Mouse (Mus musculus) neutrophil, adult 5-6 weeks (primary cell): ENCODE results near the gene Chac1. TPM values are rescaled to one million over a fixed set of nuclear protein-coding genes. Genes with fewer than 3 reads are reported as not detected.

ENCODE experiments used
- ATAC-seq: fragments of 151-379, 151-347 bp; 2 replicates; pipeline ENCODE4 v1.8.0; 2017; ENCODE audit warnings: mild to moderate bottlenecking, moderate TSS enrichment; ENCODE audit not compliant: insufficient number of reproducible peaks, poor library complexity, low FRiP score, severe bottlenecking; ENCODE audit errors: extremely low read depth
- total RNA-seq: library from RNA; stranded (forward); fragments of 200-1000 nt; gene quantifications from 2 replicates; pipeline ENCODE4 v1.2.3, GENCODE M21; 2017

The Chac1 gene
- total RNA-seq: 18.5 and 18.9 TPM in 2 replicates

DNA sequence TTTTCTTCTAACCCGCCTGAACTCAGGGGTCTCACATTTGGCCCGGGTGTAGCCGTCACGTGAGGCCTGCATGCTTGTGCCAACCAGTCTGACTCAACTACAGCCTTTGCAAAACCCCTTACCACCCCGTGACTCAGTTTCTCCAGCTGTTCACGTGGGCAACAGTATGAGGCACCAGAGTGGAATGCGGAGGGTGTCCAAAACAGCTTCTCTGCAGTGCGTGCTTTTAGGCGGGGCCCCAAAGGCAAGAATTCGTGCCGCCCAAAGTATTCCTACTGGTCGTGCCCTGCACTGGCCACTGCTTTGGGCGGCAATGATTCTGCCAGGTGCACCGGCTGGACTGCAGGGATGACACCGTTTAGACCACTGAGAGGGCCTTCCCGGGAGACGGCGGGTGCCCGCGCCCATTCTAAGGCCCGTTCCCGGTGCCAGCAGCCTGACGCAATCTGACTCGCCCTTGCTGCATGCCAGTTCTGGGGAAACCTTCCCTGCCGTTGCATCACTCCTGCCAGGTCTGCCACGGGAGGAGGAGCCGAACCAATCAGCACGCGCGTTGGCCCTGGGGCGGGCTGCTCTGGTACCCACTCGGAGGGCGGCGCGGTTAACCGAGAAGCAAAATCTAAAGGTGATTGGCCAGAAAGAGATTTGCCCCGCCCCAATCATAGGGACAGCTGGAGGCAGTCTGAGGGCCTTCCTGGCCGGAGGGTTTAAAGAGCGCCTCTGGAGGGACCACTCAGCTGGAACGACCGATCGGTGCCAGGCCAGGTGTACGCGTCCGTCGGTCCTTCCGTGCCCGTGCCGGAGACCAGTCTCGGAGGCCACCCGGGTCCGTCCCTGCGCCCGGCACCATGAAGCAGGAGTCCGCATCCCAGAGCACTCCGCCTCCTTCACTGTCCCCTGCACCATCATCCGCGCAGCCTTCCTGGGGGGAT is at the start of gene Chac1:
Gene Chac1 (plus strand): TSS at position 675 of the 932 bp plus-strand sequence.
- ATAC-seq: peak; percentile 84

DNA sequence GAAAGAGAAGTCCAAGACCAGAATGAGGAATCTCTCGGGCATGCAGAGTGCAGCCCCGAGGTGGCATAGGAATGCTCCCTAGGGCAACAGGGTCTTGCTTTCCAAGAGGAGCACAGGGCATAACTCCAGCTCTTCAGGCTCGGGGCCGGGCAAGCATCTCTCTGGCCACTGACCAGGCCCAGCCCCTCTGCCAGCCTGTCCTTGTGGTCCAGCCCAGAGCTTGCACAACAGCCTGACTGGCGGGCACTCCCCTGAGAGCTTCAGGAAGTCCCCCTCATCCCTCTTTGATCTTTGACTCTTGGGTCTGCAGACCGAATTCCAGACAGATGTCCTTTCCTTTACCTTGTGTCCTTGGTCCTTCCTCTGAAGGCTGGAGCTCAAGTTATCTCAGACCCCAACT is 48.2 kb upstream of the Chac1 start:
- no peak for ATAC-seq

DNA sequence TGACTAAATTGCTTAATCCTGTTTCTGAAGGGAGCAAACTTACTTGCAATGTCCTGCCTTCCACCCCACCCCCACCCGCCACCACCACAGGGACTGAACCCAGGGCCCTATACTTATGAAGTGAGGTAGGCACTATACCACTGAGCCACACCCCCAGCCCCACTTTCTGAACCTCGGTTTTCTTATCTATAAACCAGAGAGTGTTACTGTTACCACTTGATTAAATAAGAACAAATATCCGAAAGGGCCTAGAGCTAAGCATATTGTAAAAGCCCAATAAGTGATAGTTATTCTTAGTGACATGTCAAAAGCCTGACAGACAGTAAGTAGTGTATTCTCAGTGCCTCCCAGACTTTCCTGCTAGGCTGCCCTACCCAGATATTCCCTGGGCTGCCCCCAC is 46.6 kb upstream of the Chac1 start:
- no peak for ATAC-seq

DNA sequence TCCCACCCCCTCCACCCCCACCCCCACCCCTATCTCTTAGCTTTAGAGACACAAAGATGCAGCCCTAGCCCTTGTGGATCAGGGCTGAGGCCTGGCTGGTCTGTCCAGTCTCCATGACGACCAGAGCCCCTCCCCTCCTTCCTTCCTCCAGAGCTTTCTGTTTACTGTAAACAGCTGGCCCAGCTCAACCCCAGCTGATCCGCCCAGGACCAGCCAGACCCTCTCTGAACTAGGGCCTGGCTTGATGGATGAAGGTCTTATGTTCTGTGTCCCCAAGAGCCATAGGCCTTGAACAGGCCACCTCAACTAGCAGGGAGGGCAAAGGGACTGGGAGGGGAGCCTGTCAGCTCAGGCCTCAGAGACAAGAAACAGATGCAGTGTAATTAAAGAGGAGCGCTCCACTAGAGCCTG is 46.2 kb upstream of the Chac1 start:
- no peak for ATAC-seq

DNA sequence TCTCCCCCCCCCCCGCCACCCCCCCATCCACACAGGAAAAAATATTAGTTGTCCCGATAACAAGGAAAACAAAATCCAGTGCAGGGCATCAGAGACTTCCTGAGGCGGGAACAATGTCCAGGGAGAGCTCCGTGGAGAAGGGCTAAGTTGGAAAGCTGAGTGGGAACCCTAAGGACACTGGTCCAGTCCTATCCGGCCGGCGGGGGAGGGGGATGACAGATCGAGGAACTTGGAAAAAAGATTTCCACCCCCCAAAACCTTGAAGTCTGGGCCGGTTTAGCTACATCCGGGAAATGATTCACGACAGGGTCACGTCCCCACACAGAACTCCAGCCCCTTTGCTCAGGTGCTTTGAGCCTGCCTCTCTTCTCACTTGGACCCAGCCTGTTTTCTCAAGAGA is 39.5 kb upstream of the Chac1 start:
- ATAC-seq: no peak

DNA sequence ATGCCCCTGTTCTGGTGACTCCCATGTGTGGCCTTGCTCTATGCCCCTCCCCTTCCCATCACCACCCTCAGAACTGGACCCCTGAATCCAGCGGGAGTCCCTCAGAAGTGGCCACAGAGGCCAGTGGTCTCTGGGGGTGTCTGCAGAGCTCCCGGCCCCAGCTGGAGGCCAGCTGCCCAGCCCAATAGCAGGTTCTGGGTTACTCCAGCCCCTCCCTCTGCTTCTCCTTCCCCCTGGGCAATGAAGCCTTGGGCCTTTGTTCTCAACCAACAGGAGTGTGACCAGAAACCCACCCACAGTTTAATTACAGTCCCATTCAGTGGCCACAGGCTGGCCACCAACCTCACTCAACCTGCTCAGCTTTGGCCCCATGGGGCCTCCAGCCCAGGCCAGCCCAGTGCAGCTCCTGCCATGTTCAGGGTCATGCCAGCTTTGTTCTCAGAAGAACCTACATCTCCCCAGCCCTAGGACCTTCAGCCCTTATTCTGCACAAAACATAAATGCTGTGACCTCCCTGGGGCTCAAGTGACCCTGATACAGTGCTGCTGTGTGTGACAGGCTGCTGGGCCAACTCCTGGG is 38.6 kb upstream of the Chac1 start:
- ATAC-seq: no peak

DNA sequence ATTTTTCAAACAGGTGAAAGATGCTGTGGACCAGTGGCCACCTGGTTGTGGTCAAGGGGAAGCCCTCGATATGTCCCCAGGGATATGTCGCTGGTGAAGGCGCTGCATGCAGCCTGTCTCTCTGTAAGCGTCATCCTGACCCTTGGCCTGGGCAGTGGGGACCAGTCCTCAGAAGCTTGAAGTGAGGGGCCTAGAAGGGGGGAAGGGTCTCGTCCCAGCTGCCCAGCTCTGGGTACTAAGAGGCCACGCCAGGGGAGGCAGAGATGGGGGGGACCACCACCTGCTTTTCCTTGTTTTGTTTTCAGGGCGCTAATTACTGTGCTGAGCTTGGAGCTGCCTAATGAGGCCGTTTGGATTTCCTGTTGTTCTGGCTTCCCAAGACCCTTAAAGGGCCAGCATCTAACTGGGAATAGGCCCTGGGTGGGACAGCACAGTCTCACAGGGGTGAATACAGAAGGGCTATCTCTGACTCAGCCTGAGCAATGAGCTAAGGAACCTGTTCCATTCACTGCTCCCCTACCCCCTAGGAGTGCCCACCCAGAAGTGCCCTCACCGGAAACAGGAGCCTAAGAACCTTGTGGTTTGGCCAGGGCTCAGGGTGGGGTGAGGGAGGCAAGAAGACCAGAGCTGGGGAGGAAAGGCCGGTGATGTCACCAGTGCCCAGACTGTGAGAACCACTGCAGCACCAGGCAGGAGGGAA is 37.1 kb upstream of the Chac1 start:
- no peak for ATAC-seq

DNA sequence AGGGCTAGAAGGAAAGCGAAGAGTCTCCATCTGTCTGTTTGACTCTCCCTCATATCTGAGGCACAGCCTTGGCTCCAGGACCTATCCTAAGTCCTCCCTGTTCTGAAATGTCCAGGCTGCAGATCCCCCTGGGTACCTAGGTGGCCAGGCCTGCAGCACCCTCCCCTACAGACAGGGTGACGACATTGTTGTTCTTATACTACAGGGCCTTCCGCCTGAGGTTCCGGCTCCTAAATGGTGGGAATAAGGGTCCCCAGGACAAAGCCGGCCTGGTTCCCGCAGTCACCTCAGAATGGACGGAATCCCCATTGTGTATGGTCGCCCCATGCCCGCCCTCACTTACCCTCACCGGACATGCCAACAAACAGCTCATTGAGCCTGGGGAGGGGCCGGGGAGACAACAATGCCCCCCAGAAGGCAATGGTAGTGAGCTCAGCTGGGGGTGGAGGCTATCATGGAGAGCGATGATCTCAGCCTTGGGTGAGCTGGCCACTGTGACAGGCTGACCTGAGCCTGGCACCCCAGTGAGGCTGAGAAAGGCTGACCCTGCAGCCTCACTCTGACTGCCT is 36.2 kb upstream of the Chac1 start:
- ATAC-seq: no peak

DNA sequence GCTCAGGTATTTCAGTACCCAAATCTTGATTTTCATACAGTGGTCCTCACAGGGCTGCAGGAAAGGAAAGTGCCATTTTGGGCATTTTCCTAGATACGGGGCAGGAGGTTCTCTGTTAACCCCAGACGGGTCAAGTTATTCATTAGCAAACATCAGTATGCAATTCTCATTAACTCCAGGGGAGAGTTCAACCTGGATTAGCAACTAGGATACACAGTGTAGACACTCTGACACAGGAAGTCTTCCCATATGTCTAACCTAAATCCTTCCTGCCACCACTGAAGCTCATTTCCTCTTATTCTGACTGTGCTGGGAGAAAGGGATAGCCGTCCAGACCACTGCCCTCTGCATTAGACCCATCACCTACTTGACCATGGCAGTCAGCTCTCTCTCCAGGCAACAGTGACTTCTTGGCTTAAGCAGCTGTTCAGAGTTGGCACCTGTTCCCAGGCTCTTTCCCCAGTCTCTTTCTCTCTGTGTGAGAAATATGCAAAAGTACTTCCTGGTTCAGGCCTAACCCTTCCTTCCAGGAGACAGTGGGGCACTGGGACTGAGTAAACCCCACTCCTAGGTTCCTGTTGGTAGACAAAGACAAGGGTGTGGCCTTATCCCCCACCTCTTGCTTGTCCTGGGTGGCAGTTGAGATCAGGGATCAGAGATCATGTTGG is 32.9 kb upstream of the Chac1 start:
- ATAC-seq: no peak

DNA sequence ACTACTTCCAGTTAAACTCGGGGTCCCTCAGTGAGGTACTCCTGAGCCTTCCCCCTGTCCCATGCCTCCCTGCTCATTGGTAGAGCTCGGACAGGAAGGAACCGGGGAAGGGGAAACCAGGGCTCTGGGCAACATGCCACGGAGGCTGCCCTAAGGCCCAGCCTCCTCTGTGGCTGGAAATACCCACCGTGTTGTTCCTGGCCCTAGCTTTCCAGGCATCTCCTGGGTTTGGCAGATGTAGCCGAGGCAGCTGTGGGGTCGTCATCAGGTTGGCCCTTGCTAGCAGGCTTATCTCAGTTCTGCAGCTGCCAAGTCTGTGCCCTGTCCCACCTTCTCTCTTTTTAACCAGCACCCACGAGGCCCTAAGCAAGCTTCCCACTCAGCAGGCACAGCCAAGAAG is 30.5 kb upstream of the Chac1 start:
- ATAC-seq: no peak

DNA sequence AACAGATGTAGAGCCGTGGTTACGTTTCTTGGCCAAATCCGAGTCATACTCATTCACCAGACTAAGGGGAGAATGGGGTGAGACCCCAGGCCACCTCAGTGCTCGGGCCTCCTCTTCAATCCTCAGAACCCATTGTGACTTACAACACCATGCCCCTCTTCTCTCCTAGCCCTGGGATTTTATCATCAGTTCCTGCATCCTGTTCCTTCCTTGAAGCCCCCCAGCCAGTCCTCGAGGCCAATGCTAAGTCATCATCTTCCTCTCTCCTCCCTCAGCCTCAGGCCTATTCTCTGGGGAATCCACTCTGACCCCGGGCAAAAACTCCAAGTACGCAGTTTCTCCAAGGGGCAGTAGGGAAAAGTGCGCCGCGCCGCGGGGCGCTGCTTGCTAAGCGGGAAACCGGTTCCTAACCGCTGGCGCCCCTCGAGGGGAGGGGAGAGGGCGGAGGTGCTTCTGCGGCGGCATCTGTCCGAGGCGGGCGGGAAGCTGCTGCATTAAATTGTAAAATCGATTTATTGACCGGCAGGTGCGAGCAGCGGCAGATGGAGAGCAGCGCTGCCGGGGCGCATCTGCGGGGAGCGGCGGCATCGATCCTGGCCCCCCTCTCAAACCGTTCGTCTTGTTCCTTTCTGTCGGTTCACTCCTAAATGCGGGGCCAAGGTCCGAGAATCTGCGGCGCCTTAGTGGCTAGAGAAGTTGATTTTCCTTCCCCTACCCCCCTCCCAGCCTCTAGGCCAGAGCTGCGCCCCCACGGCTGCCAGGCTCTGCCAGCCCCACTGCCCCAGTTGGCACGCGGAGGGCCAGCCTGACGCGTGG is 29.1 kb upstream of the Chac1 start:
- no peak for ATAC-seq

DNA sequence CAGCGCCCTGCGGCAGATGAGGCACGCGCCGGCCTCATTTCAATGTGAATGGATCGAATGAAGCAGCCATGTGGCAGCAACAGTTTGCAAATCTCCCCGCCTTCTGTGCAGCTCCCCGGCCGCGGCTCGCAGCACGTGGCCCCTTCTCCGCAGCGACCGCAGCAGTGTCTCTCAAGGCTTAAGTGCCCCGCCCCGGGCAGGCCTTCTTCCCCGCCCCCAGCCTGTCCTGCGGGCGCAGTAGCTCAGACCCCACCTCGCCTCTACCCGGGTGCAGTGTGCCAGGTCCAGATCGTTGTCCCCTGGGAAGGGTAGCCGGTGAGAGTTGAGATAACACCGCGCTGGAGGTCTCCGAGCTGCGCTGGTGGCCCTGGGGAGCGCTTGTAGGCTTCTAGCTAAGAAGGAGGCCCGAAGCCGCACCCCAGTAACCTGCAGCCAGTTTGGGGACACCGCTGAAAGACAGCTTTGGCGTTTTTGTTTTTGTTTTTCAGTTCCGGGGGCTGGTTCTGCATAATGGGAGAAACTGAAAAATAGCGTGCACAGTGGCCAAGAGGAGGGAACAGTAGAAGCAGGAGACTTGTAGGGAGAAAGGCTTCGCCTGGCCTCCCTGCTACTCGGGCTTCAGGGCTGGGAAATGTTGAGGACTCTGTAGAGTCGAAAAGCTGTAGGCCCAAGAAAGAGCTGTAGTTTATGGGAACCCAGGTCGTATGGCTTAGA is 28.3 kb upstream of the Chac1 start:
- ATAC-seq: no peak

DNA sequence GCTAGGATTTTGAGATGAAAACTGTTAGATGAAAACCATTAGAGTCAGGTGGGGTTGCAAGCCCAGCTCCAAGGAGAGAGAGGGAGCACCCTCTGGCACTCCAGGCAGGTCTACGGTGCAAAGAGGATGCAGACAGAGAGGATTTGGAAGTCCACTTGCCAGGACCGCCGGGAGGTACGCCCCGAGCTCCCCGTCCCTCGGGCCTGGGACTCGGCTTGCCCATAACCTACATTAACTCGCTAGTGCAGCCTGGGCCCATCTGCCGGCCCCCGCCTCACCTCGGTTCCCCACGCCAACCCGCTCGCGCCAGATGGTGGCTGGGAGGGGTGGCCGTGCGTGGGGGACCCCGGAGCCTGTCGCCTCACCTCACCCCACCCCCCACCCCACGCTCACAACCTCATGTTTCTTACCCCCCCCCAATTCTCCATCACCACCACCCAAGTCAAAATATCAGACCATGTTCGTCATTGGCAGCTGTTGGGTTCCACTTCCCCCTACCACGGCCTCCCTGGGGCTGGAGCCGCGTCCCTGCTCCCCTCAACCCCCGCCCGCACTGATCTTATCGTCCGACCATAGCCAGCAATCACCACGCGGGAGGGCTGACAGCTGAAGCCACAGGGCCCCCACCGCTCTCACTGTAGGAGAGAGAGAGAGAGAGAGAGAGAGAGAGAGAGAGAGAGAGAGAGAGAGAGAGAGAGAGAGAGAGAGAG is 27.0 kb upstream of the Chac1 start:
- ATAC-seq: peak; percentile 28; the same call in 1 of the 2 replicates

DNA sequence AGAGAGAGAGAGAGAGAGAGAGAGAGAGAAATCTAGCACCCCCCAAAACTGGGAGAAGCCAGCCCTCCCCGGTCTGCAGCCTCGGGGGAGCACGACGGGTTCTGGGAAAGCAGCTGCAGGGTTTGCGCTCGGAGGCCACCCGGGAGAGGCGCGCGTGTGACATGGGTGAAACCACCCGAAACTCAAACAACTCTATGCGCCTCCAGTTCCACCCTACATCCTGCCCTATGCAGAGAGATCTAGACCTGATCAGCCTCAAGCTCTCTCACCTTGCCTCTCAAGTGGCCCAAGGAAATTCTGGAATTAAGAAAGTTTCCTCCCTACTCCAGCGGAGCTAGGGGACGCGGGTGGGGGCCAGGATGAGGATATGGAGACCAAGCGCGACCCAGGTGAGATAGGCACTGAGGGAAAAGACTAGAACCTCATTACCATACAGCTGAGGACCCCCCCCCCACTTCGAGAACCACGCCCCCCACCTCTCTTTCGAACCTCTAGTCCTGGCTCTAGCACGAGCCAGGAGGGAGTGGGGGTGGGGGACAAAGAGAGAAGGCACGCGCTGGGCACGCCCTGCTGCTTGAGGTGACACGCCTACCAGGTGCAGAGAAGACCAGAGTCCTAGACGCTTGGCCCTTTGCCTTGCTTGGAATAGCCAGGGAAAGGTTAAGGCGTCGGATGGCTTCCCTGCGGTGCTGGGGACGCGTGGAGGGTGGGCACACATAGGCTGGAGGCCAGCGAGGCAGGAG is 26.3 kb upstream of the Chac1 start:
- no peak for ATAC-seq

DNA sequence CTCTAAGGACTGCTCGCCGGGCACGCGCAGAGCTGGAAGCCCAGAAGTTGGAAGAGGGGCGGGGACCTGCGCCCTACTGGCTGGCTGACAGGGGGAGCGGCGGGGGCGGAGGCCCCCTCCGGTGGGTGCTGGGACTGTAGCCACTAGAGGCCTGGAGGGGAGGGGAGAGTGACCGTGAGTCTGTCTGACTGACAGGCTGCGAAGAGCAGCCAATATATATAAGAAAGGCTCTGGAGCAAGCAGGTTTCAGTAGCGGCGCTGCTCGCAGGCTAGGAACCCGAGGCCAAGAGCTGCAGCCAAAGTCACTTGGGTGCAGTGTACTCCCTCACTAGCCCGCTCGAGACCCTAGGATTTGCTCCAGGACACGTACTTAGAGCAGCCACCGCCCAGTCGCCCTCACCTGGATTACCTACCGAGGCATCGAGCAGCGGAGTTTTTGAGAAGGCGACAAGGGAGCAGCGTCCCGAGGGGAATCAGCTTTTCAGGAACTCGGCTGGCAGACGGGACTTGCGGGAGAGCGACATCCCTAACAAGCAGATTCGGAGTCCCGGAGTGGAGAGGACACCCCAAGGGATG is 25.4 kb upstream of the Chac1 start, which contains the start of gene Dll4:
Gene Dll4 (plus strand): TSS at position 217 of the 576 bp plus-strand sequence.
- ATAC-seq: no peak
